Mouse (Mus musculus) spleen, adult 2 months (tissue): Measurements from ENCODE around the gene Fam221b.

Experiments
- CTCF ChIP-seq: fragments of 200-500 bp; IDR thresholded peaks from 2 replicates; pipeline ENCODE4 v1.5.1; 2011; ENCODE audit warnings: mild to moderate bottlenecking, inconsistent platforms; ENCODE audit not compliant: insufficient read depth, insufficient read length, insufficient replicate concordance; ENCODE audit errors: extremely low read depth
- POLR2A ChIP-seq: fragments of 200-500 bp; IDR thresholded peaks from 2 replicates; pipeline ENCODE4 v1.6.1; 2011; ENCODE audit warnings: low read depth, low read length, inconsistent platforms

- TF ChIP-seq CTCF (no peak), POLR2A (no peak)
These were observed 39.7 kb downstream of the Fam221b start for GRCm38 (mm10) chr4:43629106-43629817.
